Mouse (Mus musculus): ENCODE measurements at regions not wholly inside any gene's neighbourhood (a gene's known extent, or its start where the extent isn't known, plus 50 kb on each side); places are given as distances from the start of the nearest gene placed in this dataset.

- TF ChIP-seq CTCF (IDR thresholded peaks at IDR 0.05; ENCODE audit: low read depth, low read length) (no peak), POLR2A (IDR thresholded peaks at IDR 0.05; ENCODE audit: extremely low read depth, insufficient read depth, low read length) (no peak)
Measured at GRCm38 (mm10) chr16:39132459-39132858, 240.0 kb downstream of the Igsf11 start.
